Mouse (Mus musculus) heart, adult 2 months (tissue): ENCODE data around the gene Kng2. TPM values are rescaled to one million over a fixed set of nuclear protein-coding genes. Genes with fewer than 3 reads are reported as not detected.
"Not testable (repeated sequence)": the region's sequence is repeated elsewhere in the genome, so short reads cannot be mapped to it uniquely, and the experiment has no call there.

ENCODE experiments used
- DNase-seq, 2 experiments: peaks; one replicate each; pipeline ENCODE4 v3.0.0; 2021
- H3K27ac ChIP-seq: fragments of 200-600 bp; 2 replicates; pipeline ENCODE4 v1.8.1; 2022
- H3K27me3 ChIP-seq: fragments of 200-500 bp; 2 replicates; pipeline ENCODE4 v1.6.1; 2012; ENCODE audit warnings: mild to moderate bottlenecking, low read length, inconsistent platforms, mixed read lengths; ENCODE audit not compliant: control insufficient read depth, insufficient read depth
- H3K36me3 ChIP-seq: fragments of 200-500 bp; 2 replicates; pipeline ENCODE4 v1.6.1; 2012; ENCODE audit warnings: low read length, inconsistent platforms; ENCODE audit not compliant: control insufficient read depth, insufficient read depth
- H3K4me1 ChIP-seq: fragments of 200-500 bp; 2 replicates; pipeline ENCODE4 v1.6.1; 2011; ENCODE audit warnings: low read length; ENCODE audit not compliant: control insufficient read depth, insufficient read depth
- H3K4me3 ChIP-seq: fragments of 200-600 bp; 2 replicates; pipeline ENCODE4 v1.8.1; 2022
- H3K79me2 ChIP-seq: fragments of 200-500 bp; replicated peaks from 2 replicates; pipeline ENCODE4 v1.6.1; 2012; ENCODE audit warnings: mild to moderate bottlenecking, inconsistent platforms, low read length, moderate library complexity, mixed read lengths; ENCODE audit not compliant: control insufficient read depth, insufficient read depth
- H3K9ac ChIP-seq: fragments of 200-500 bp; 2 replicates; pipeline ENCODE4 v1.6.1; 2012; ENCODE audit warnings: low read depth, mild to moderate bottlenecking, control low read depth, inconsistent platforms, low read length, mixed read lengths
- CTCF ChIP-seq: fragments of 200-600 bp; IDR thresholded peaks from 2 replicates; pipeline ENCODE4 v1.8.1; 2022; ENCODE audit warnings: antibody characterized with exemption, mild to moderate bottlenecking, moderate library complexity
- EP300 ChIP-seq: fragments of 200-500 bp; IDR thresholded peaks from 2 replicates; pipeline ENCODE4 v1.6.1; 2011; ENCODE audit warnings: low read depth, low read length, control low read depth; ENCODE audit not compliant: insufficient read depth
- POLR2A ChIP-seq: fragments of 200-500 bp; IDR thresholded peaks from 2 replicates; pipeline ENCODE4 v1.6.1; 2011; ENCODE audit warnings: mild to moderate bottlenecking, low read depth, low read length, control low read depth; ENCODE audit not compliant: insufficient read depth
- WGBS: fragments of 180-500 bp; shearing (Covaris S2); methylation state at CpG from one replicate; pipeline ENCODE4 v1.1.7; 2018; 5-methylcytosine and 5-hydroxymethylcytosine counted together
- intact Hi-C: fragments of 180-260 bp; cut with DNase I; formaldehyde crosslinking; loops from one replicate; pipeline ENCODE4 v1.15.1; 2025
- polyA plus RNA-seq: library from polyadenylated mRNA; depleted of rRNA; stranded (reverse); fragments of >200 nt; gene quantifications from 2 replicates; pipeline ENCODE4 v1.2.3, GENCODE M21; 2012
- total RNA-seq, 2 experiments: library from RNA; stranded (reverse); gene quantifications; 2 replicates each; pipeline ENCODE4 v1.2.3; 2021

Kng2 gene
- total and polyA plus RNA-seq, 3 experiments = 0.21 to 0.37 TPM; not detected in 1

DNA sequence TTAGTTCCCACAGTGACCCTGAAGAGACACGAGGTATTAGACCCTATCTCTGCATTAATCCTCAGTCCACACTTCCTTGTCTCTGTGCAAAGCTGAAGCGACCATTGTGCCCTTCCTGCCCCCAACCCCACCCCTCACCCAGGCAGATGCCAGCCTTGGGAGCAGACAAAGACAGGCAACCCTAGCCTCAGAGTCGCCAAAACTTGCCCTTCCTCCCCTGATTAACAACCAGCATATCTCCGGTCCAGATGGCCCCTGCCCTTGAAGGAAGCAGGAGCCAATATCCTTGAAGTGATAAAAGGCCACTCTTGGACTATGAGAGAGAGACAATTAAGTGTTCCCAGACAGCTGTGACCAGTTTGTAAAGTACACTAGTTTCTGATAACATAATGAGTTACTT lies 11.6 kb upstream of the Kng2 start:
- no peak overlapping the region for H3K27ac ChIP-seq
- H3K4me3 ChIP-seq = no peak overlapping the region
- no peak overlapping the region for H3K9ac ChIP-seq
- H3K4me1 ChIP-seq = no peaks in the 10 kb centered on the region
- DNase-seq = no peak
- intact Hi-C loops = no loop called here
- H3K36me3 ChIP-seq = no peaks in the 10 kb centered on the region
- TF ChIP-seq CTCF = no peak
- TF ChIP-seq POLR2A = no peak
- no peak for TF ChIP-seq EP300
- no peaks in the 10 kb centered on the region for H3K27me3 ChIP-seq
- no peaks in the 10 kb centered on the region for H3K79me2 ChIP-seq
- WGBS = 17% methylated on average over 4 of the region's 4 CpGs

DNA sequence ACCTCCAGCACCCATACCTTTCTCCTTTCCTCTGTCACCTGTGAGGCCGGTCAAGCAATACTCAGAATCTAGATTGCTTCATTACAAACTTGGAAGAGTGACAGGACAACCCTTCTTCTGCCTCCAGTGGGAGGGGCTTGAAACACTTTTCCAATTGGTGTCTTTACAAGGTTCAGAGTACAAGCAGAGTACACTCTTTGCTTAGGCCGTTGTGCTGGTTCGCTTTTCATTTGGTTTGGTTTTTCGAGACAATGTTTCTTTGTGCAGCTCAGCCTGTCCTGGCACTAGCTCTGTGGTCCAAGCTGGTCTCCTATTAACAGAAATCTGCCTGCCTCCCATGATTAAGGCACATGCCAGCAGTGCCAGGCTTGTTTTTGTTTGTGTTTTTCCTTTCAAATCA lies 10.0 kb upstream of the Kng2 start:
- Histone ChIP-seq H3K9ac (no peak overlapping the region), H3K4me3 (no peak overlapping the region), H3K36me3 (no peaks in the 10 kb centered on the region), H3K27ac (no peak overlapping the region), H3K4me1 (no peaks in the 10 kb centered on the region), H3K27me3 (no peaks in the 10 kb centered on the region), H3K79me2 (no peaks in the 10 kb centered on the region)
- no peak for DNase-seq
- TF ChIP-seq POLR2A (no peak), CTCF (no peak)
- WGBS = 93% methylated on average over 4 of the region's 4 CpGs
- intact Hi-C loops = no loop called here

DNA sequence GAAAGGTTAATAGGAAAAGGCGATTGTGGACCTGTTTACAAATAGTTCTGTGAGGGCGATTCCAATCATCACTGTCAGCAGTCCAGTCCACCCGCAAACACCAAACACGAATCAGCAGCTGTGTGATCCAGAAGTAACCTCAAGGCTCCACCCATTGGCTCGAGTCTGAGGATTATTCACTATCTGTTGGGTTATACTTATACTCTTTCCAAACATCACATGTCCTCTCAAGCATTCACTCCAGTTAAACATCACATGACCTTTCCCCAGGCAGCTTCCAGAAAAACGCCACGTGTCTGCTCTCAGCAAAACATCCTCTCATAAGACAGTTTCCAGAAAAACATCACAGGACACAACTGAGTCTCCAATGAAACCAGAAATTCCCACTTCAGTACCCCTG lies 8.5 kb upstream of the Kng2 start:
- Histone ChIP-seq H3K4me3 (no peak overlapping the region), H3K4me1 (no peaks in the 10 kb centered on the region), H3K79me2 (no peaks in the 10 kb centered on the region), H3K9ac (no peak overlapping the region), H3K36me3 (no peaks in the 10 kb centered on the region), H3K27ac (no peak overlapping the region), H3K27me3 (no peaks in the 10 kb centered on the region)
- intact Hi-C loops = no loop called here
- no peak for DNase-seq
- 53% methylated on average over 7 of the region's 7 CpGs for WGBS
- TF ChIP-seq POLR2A (no peak), EP300 (no peak), CTCF (no peak)

DNA sequence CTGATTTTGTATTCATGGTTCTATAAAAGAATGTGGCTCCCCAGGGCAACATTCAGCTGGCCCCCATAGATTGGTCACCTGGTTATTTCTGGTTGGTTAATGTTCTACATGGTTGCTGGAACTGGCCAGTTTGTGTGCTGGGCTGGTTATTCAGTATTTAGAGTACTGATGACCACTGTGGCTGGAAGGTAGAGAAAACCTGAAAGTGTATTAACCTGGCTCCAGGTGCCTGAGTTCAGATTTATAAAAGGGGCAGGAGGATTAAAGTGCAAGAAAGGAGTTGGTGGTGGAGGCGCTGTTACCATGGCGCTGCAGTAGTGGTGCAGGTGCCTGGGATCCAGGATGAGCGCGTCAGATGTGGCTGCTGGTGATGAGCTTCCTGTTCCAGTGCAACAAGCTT lies 4.4 kb upstream of the Kng2 start:
- no peak for DNase-seq
- no peak overlapping the region for H3K4me3 ChIP-seq
- H3K27ac ChIP-seq = no peak overlapping the region
- no peaks in the 10 kb centered on the region for H3K36me3 ChIP-seq
- no peaks in the 10 kb centered on the region for H3K4me1 ChIP-seq
- TF ChIP-seq EP300 (no peak), CTCF (no peak), POLR2A (no peak)
- H3K27me3 ChIP-seq = no peaks in the 10 kb centered on the region
- H3K9ac ChIP-seq = no peak overlapping the region
- no peaks in the 10 kb centered on the region for H3K79me2 ChIP-seq
- intact Hi-C loops = no loop called here
- 84% methylated on average over 4 of the region's 4 CpGs for WGBS

DNA sequence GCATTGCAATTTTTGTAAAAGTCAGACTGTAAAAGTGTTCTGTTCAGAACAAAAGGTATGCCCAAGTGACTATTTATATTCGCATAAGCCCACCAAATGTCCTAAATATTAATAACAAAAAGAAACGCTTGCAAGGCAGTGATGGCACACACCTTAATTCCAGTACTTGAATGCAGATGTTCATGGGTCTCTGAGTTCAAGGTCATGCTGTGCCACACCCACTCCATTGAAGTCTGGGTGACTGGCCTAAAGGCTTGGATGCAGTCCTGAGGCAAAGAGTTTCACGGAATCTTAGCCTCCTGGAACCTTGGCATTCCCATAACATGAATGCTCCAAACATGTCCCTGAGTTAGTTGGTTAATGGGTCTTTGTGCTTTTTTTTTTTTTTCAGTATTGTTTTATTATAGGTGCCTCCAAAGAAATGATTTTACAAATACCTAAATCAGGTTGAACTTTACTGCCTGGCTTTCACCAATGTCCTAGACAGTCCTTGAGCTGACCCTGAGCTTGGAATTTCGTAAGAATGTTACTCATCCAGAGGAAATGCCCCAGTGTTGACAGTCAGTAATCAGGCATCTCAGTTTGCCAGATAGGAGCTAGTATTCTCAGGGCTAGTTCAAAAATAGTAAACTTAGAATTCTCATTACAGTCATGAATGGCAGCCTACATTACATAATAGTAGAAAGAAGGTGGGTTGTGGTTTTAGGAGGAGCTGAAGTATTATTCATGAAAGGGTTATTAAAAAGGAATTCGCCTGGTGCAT lies 1.6 kb upstream of the Kng2 start:
- Histone ChIP-seq H3K9ac (no peak overlapping the region), H3K27me3 (no peaks in the 10 kb centered on the region), H3K27ac (no peak overlapping the region), H3K36me3 (no peaks in the 10 kb centered on the region), H3K4me1 (no peaks in the 10 kb centered on the region), H3K4me3 (no peak overlapping the region), H3K79me2 (no peaks in the 10 kb centered on the region)
- DNase-seq = no peak
- WGBS = 75% methylated on average over 5 of the region's 5 CpGs
- no peak for TF ChIP-seq EP300
- TF ChIP-seq POLR2A = no peak
- TF ChIP-seq CTCF = no peak
- intact Hi-C loops = no loop called here

DNA sequence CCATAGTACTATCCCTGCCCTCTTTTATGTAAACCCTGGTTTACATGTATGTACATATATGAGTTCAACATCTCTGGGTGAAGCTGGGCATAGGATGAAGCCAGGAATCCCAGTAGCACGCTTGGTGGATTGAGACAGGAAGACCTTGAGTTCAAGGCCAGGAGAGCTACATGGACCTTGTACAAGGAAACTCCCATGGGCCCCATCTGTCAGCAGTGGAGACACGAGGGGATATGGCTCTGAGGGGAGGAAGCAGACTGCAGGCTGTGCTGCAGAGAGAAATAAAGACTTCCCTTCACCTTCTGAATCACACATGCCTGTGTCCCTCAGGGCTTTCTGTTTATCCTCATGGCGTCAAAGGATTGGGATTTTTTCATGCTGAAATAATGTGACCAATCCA lies 1.9 kb downstream of the Kng2 start:
- H3K79me2 ChIP-seq, H3K27me3 ChIP-seq, H3K4me3 ChIP-seq, H3K4me1 ChIP-seq, H3K27ac ChIP-seq, H3K36me3 ChIP-seq, intact Hi-C loops, DNase-seq, H3K9ac ChIP-seq: not testable (repeated sequence)
- WGBS = 32% methylated on average over 3 of the region's 3 CpGs

DNA sequence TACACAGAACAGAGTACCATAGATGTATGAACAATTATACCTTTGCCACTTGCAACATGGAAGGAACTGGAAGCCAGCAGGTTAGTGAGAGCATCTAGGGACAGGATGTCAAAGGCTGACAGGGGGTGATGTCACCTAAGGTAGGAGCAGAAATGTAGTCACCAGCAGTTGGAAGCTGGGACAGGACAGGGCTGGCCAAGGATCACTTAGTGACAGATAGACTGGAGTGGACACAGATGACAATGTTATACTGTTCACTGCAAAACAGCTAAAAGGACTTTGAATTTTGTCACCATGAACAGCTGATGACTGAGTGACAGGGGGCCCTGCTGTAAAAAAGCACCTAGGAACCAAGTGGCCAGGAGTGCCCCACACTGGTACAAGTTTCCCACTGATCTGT lies 2.7 kb downstream of the Kng2 start:
- no peaks in the 10 kb centered on the region for H3K27me3 ChIP-seq
- no peak overlapping the region for H3K27ac ChIP-seq
- TF ChIP-seq POLR2A (no peak), EP300 (no peak), CTCF (no peak)
- no peaks in the 10 kb centered on the region for H3K79me2 ChIP-seq
- no peak overlapping the region for H3K9ac ChIP-seq
- no peak overlapping the region for H3K4me3 ChIP-seq
- no peak for DNase-seq
- H3K4me1 ChIP-seq = no peaks in the 10 kb centered on the region
- intact Hi-C loops = no loop called here
- no peaks in the 10 kb centered on the region for H3K36me3 ChIP-seq
